Mouse (Mus musculus): ENCODE data around the gene Lrrc73. TPM values are rescaled to one million over a fixed set of nuclear protein-coding genes. Genes with fewer than 3 reads are reported as not detected.

Gene Lrrc73
- polyA plus RNA-seq, 1 experiment, result 1.4 TPM

DNA sequence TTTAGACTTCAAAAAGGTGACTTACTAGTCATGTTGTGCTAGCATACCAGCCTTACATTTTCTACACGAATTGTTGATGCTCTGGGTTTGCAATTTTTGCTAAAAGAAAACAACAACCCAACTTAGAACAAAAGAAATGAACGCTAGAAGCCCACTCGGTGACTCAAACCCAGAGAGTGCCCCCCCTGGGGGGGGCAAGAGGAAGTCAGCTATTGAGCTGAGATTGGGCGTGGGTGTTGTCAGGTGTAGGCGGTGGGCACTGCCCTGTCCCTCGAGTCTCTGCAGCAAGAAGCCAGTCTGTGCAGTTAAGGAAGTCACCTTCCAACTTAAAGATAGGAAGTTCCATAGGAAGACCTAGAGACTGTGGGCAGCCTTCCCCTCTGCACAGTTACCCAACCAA, 43.3 kb downstream of the Lrrc73 start:
- no peak for DNase-seq (ENCODE audit: low read depth)

- no peak for DNase-seq (ENCODE audit: low read depth)
Measured at GRCm38 (mm10) chr17:46297028-46297363, 43.7 kb downstream of the Lrrc73 start.

DNA sequence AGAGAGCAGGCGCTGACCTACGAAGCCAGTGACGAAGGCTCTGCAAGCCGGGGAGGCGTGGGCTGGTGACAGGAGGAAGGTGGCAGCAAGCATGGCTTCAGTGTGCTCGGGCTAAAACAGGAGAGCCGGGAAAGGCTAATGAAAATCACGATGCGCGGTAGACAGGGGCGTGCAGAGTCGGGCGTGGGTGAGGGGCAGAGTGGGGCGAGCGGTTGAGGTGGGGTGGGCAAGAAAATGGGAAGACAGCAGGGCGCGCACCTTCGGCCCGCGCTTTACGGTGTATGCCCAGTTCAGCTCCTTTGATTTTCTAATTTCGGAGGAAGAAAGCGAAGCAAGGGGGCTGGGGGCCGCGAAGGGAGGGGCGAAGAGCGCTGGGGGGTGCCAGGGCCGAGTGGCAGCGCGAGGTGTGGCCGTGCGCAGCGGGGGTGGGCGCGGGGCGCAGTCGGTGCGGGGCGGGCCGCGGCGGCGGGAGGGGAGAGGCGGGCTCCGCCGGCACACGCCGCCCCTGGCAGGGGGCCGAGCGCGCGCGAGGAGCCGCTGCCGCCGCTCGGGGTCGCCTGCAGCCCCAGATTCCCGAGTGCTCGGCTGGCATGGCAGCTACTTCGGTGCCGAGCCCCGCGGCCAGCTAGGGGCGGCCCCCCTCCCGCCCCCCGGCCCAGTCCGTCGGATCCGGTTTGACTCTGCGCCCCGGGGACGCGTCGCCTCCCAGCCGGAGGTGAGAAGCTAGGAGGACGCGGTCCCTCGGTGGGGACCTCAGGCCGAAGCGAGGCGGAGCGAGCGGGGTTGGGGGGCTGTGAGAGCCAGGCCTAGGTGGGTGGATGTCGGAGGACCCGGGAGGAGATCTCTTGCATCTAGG, 44.3 kb downstream of the Lrrc73 start, which contains the start of gene Dlk2:
Dlk2 (plus strand) TSS at position 58 of the 856 bp plus-strand sequence.
- DNase-seq (ENCODE audit: low read depth), result no peak

GRCm38 (mm10) chr17:46298220-46298913, 45.0 kb downstream of the Lrrc73 start:
- no peak for DNase-seq (ENCODE audit: low read depth)

- DNase-seq (ENCODE audit: low read depth), result no peak
Measured at GRCm38 (mm10) chr17:46301892-46302291, 48.6 kb downstream of the Lrrc73 start.

DNA sequence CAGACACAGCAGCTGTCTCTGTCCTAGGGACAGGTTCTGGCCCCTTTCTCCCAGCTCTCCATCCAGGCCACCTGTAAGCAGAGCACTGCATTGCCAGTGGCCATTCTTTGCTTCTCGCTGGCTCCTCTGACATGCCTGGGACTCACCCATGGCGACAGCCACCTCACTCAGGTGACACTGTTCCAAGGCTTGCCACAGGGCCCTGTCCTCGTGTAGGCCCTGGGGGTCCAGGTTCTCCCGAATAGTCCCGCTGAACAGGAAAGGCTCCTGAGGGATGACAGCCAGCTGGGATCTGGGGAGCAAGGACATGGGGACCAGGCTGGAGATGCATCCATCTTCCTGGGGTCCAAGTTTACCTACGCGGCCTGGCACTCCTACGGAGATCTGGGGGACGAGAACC, 50.9 kb downstream of the Lrrc73 start:
- DNase-seq (ENCODE audit: low read depth), result no peak

Other genes with a start within 250 kb of the Lrrc73 start
- gene Vegfa, start 221.2 kb upstream of the Lrrc73 start, polyA plus RNA-seq (2012; rRNA removed), result 233 and 316 TPM in 2 replicates
- 43.8 and 49.0 TPM in 2 replicates for gene Mrps18a, start 142.5 kb upstream of the Lrrc73 start, polyA plus RNA-seq (2012; rRNA removed)
- gene Rsph9, start 109.3 kb upstream of the Lrrc73 start, polyA plus RNA-seq (2012; rRNA removed), result 10.0 and 13.0 TPM in 2 replicates
- gene Mad2l1bp, start 100.0 kb upstream of the Lrrc73 start, polyA plus RNA-seq (2012; rRNA removed), result 23.9 and 25.8 TPM in 2 replicates
- 117 and 138 TPM in 2 replicates for gene Gtpbp2, start 92.5 kb upstream of the Lrrc73 start, polyA plus RNA-seq (2012; rRNA removed)
- 4.9 and 6.3 TPM in 2 replicates for gene Polh, start 50.9 kb upstream of the Lrrc73 start, polyA plus RNA-seq (2012; rRNA removed)
- 43.0 and 44.9 TPM in 2 replicates for gene Xpo5, start 50.7 kb upstream of the Lrrc73 start, polyA plus RNA-seq (2012; rRNA removed)
- 53.0 and 62.2 TPM in 2 replicates for gene Polr1c, start 5.5 kb upstream of the Lrrc73 start, polyA plus RNA-seq (2012; rRNA removed)
- gene Yipf3, start 5.5 kb upstream of the Lrrc73 start, polyA plus RNA-seq (2012; rRNA removed), result 146 and 181 TPM in 2 replicates
- 28.1 and 29.4 TPM in 2 replicates for gene Tjap1, start 29.5 kb downstream of the Lrrc73 start, polyA plus RNA-seq (2012; rRNA removed)
- 4.7 and 5.3 TPM in 2 replicates for gene Dlk2, start 43.9 kb downstream of the Lrrc73 start, polyA plus RNA-seq (2012; rRNA removed)
- 11.8 and 13.8 TPM in 2 replicates for gene Abcc10, start 74.8 kb downstream of the Lrrc73 start, polyA plus RNA-seq (2012; rRNA removed)
- 11.6 and 13.4 TPM in 2 replicates for gene Zfp318, start 130.2 kb downstream of the Lrrc73 start, polyA plus RNA-seq (2012; rRNA removed)
- 0.92 and 1.1 TPM in 2 replicates for gene Crip3, start 175.4 kb downstream of the Lrrc73 start, polyA plus RNA-seq (2012; rRNA removed)
- gene Slc22a7, start 184.9 kb downstream of the Lrrc73 start, polyA plus RNA-seq (2012; rRNA removed), result 0.10 TPM in 1 of 2 replicates, not detected in the other
- gene Ttbk1, start 234.1 kb downstream of the Lrrc73 start, polyA plus RNA-seq (2012; rRNA removed), result 0.43 and 0.56 TPM in 2 replicates
- 1.4 and 3.4 TPM in 2 replicates for gene Dnph1, start 243.2 kb downstream of the Lrrc73 start, polyA plus RNA-seq (2012; rRNA removed)